Mouse (Mus musculus) hindbrain, embryonic 11.5 days (tissue): ENCODE data around the gene Rab6b. TPM values are rescaled to one million over a fixed set of nuclear protein-coding genes. Genes with fewer than 3 reads are reported as not detected.
A peak's percentile ranks its signal among the peaks of the same experiment; 100 is the strongest.

ENCODE experiments used
- ATAC-seq: fragments of 200-750 bp; cut with Nextera tagmentation; 2 replicates; pipeline ENCODE4 v1.8.0; 2017; ENCODE audit warnings: mild to moderate bottlenecking, moderate TSS enrichment, moderate library complexity; ENCODE audit not compliant: low FRiP score
- DNase-seq: peaks from one replicate; pipeline ENCODE4 v3.0.0-alpha.2; 2015; ENCODE audit warnings: low spot score
- H3K27ac ChIP-seq: fragments of 300-500 bp; sonication (generic); 2 replicates; pipeline ENCODE4 v1.5.1; 2014; ENCODE audit warnings: mild to moderate bottlenecking, low read depth, low read length
- H3K27me3 ChIP-seq: fragments of 300-500 bp; sonication (generic); 2 replicates; pipeline ENCODE4 v1.6.1; 2014; ENCODE audit warnings: mild to moderate bottlenecking, low read length, moderate library complexity, mixed read lengths; ENCODE audit not compliant: control insufficient read depth, insufficient read depth
- H3K36me3 ChIP-seq: fragments of 300-500 bp; sonication (generic); 2 replicates; pipeline ENCODE4 v1.6.1; 2014; ENCODE audit warnings: mild to moderate bottlenecking, low read length, moderate library complexity, mixed read lengths; ENCODE audit not compliant: control insufficient read depth, insufficient read depth
- H3K4me1 ChIP-seq: fragments of 300-500 bp; sonication (generic); replicated peaks from 2 replicates; pipeline ENCODE4 v1.6.1; 2014; ENCODE audit warnings: low read length, mixed read lengths; ENCODE audit not compliant: control insufficient read depth, insufficient read depth
- H3K4me2 ChIP-seq: fragments of 300-500 bp; sonication (generic); replicated peaks from 2 replicates; pipeline ENCODE4 v1.6.1; 2014; ENCODE audit warnings: mild to moderate bottlenecking, low read depth, low read length
- H3K4me3 ChIP-seq: fragments of 300-500 bp; sonication (generic); 2 replicates; pipeline ENCODE4 v1.5.1; 2014; ENCODE audit warnings: low read depth, low read length
- H3K9ac ChIP-seq: fragments of 300-500 bp; sonication (generic); 2 replicates; pipeline ENCODE4 v1.6.1; 2014; ENCODE audit warnings: low read depth, low read length
- H3K9me3 ChIP-seq: fragments of 300-500 bp; sonication (generic); 2 replicates; pipeline ENCODE4 v1.6.1; 2016; ENCODE audit warnings: low read length; ENCODE audit not compliant: control insufficient read depth
- WGBS: fragments of 180-500 bp; shearing (Covaris S2); extraction: QIAGEN DNeasy Blood & Tissue Kit; methylation state at CpG from one replicate; pipeline ENCODE4 v1.1.7; 2014; 5-methylcytosine and 5-hydroxymethylcytosine counted together
- polyA plus RNA-seq: library from polyadenylated mRNA; unstranded; fragments of >200 nt; fragmentation: Nextera tagmentation; extraction: Ambion mirVana; gene quantifications from 2 replicates; pipeline ENCODE4 v1.2.1, GENCODE M21; 2014

Gene Rab6b
- polyA plus RNA-seq, 1 experiment from 2014 or later: 24.1 TPM

GRCm38 (mm10) chr9:103119781-103120180, 8.2 kb downstream of the Rab6b start:
- Histone ChIP-seq H3K4me1 (peaks cover 9% of the 10 kb centered on the region), H3K9me3 (no peaks in the 10 kb centered on the region), H3K27me3 (no peaks in the 10 kb centered on the region), H3K36me3 (no peaks in the 10 kb centered on the region), H3K9ac (no peak overlapping the region), H3K4me3 (no peak overlapping the region), H3K4me2 (no peak overlapping the region), H3K27ac (no peak overlapping the region)
- ATAC-seq: no peak
- no peak for DNase-seq
- 88% methylated on average over 9 of the region's 9 CpGs for WGBS

GRCm38 (mm10) chr9:103120231-103120630, 8.6 kb downstream of the Rab6b start:
- Histone ChIP-seq H3K27me3 (no peaks in the 10 kb centered on the region), H3K4me2 (no peak overlapping the region), H3K4me3 (no peak overlapping the region), H3K9me3 (no peaks in the 10 kb centered on the region), H3K9ac (0 out of 2 replicates have a peak overlapping the region, but pooled peaks have one; percentile 2), H3K36me3 (no peaks in the 10 kb centered on the region), H3K4me1 (peaks cover 6% of the 10 kb centered on the region; the same call in 1 of the 2 replicates), H3K27ac (no peak overlapping the region)
- WGBS: 52% methylated on average over 2 of the region's 2 CpGs
- ATAC-seq: no peak
- no peak for DNase-seq

GRCm38 (mm10) chr9:103121546-103121945, 10.0 kb downstream of the Rab6b start:
- 88% methylated on average over 6 of the region's 7 CpGs for WGBS
- Histone ChIP-seq H3K27ac (no peak overlapping the region), H3K9ac (no peak overlapping the region), H3K27me3 (no peaks in the 10 kb centered on the region), H3K36me3 (no peaks in the 10 kb centered on the region), H3K4me2 (no peak overlapping the region), H3K9me3 (no peaks in the 10 kb centered on the region), H3K4me3 (no peak overlapping the region), H3K4me1 (peaks cover 6% of the 10 kb centered on the region; the same call in 1 of the 2 replicates)
- DNase-seq (no peak), ATAC-seq (no peak)

- 94% methylated on average over 4 of the region's 4 CpGs for WGBS
- Histone ChIP-seq H3K4me1 (0 out of 2 replicates have a peak, but pooled peaks cover under 1% of the 10 kb centered on the region), H3K9ac (no peak overlapping the region), H3K27me3 (no peaks in the 10 kb centered on the region), H3K36me3 (no peaks in the 10 kb centered on the region), H3K9me3 (no peaks in the 10 kb centered on the region), H3K4me3 (no peak overlapping the region), H3K4me2 (no peak overlapping the region), H3K27ac (no peak overlapping the region)
- no peak for ATAC-seq
- no peak for DNase-seq
Measured at GRCm38 (mm10) chr9:103124746-103125145, 13.2 kb downstream of the Rab6b start.

- peak overlapping the region; percentile 70 for H3K27ac ChIP-seq
- whole genome bisulfite sequencing: 17% methylated on average over 6 of the region's 6 CpGs
- peak overlapping the region; percentile 44; the same call in 1 of the 2 replicates for H3K9ac ChIP-seq
- peaks cover 16% of the 10 kb centered on the region for H3K4me1 ChIP-seq
- H3K27me3 ChIP-seq: no peaks in the 10 kb centered on the region
- DNase-seq (no peak), ATAC-seq (peak; percentile 65)
- H3K36me3 ChIP-seq: peaks cover 3% of the 10 kb centered on the region; the same call in 1 of the 2 replicates
- H3K9me3 ChIP-seq: no peaks in the 10 kb centered on the region
- 0 out of 2 replicates have a peak overlapping the region, but pooled peaks have one; percentile 7 for H3K4me2 ChIP-seq
- no peak overlapping the region for H3K4me3 ChIP-seq
Measured at GRCm38 (mm10) chr9:103133493-103134124, 22.0 kb downstream of the Rab6b start.

GRCm38 (mm10) chr9:103134450-103135030, 23.0 kb downstream of the Rab6b start:
- no peak overlapping the region for H3K4me3 ChIP-seq
- H3K4me2 ChIP-seq: no peak overlapping the region
- ATAC-seq (0 out of 2 replicates have a peak, but pooled peaks have one; percentile 20), DNase-seq (no peak)
- H3K27me3 ChIP-seq: no peaks in the 10 kb centered on the region
- no peaks in the 10 kb centered on the region for H3K9me3 ChIP-seq
- H3K36me3 ChIP-seq: peaks cover 3% of the 10 kb centered on the region; the same call in 1 of the 2 replicates
- H3K27ac ChIP-seq: peak overlapping the region; percentile 70
- peaks cover 19% of the 10 kb centered on the region for H3K4me1 ChIP-seq
- H3K9ac ChIP-seq: no peak overlapping the region
- WGBS: 65% methylated on average over 9 of the region's 9 CpGs

- peak overlapping the region; percentile 15; the same call in 1 of the 2 replicates for H3K9ac ChIP-seq
- peaks cover 4% of the 10 kb centered on the region for H3K4me1 ChIP-seq
- H3K27me3 ChIP-seq: no peaks in the 10 kb centered on the region
- ATAC-seq (no peak), DNase-seq (no peak)
- WGBS: 70% methylated on average over 6 of the region's 6 CpGs
- H3K4me2 ChIP-seq: no peak overlapping the region
- H3K27ac ChIP-seq: no peak overlapping the region
- no peak overlapping the region for H3K4me3 ChIP-seq
- H3K9me3 ChIP-seq: no peaks in the 10 kb centered on the region
- H3K36me3 ChIP-seq: no peaks in the 10 kb centered on the region
Measured at GRCm38 (mm10) chr9:103139481-103139880, 27.9 kb downstream of the Rab6b start.

- Histone ChIP-seq H3K27me3 (no peaks in the 10 kb centered on the region), H3K9me3 (no peaks in the 10 kb centered on the region), H3K4me3 (no peak overlapping the region), H3K9ac (no peak overlapping the region), H3K4me2 (no peak overlapping the region), H3K4me1 (peaks cover 4% of the 10 kb centered on the region), H3K27ac (no peak overlapping the region), H3K36me3 (no peaks in the 10 kb centered on the region)
- no peak for ATAC-seq
- DNase-seq: no peak
- WGBS: 86% methylated on average over 6 of the region's 6 CpGs
Measured at GRCm38 (mm10) chr9:103140384-103140783, 28.8 kb downstream of the Rab6b start.

GRCm38 (mm10) chr9:103141266-103141665, 29.7 kb downstream of the Rab6b start:
- WGBS: 91% methylated on average over 7 of the region's 7 CpGs
- no peak overlapping the region for H3K4me2 ChIP-seq
- no peak overlapping the region for H3K27ac ChIP-seq
- ATAC-seq: no peak
- no peaks in the 10 kb centered on the region for H3K36me3 ChIP-seq
- no peak overlapping the region for H3K9ac ChIP-seq
- H3K9me3 ChIP-seq: no peaks in the 10 kb centered on the region
- H3K4me3 ChIP-seq: no peak overlapping the region
- peaks cover 6% of the 10 kb centered on the region for H3K4me1 ChIP-seq
- no peaks in the 10 kb centered on the region for H3K27me3 ChIP-seq
- DNase-seq: no peak
